Mouse (Mus musculus): ENCODE data around the gene Aurkb.

Aurkb gene

GRCm38 (mm10) chr11:69037231-69038061 is 8.0 kb upstream of the Aurkb start:
- peak; percentile 90 for DNase-seq

- DNase-seq = no peak
Measured at GRCm38 (mm10) chr11:69038173-69038572, 7.3 kb upstream of the Aurkb start.

- no peak for DNase-seq
Measured at GRCm38 (mm10) chr11:69046395-69046774, 938 bp downstream of the Aurkb start.

- DNase-seq = no peak
Measured at GRCm38 (mm10) chr11:69047592-69047991, 2.1 kb downstream of the Aurkb start.

GRCm38 (mm10) chr11:69048151-69048550 is 2.7 kb downstream of the Aurkb start:
- no peak for DNase-seq

- no peak for DNase-seq
Measured at GRCm38 (mm10) chr11:69050748-69051147, 5.3 kb downstream of the Aurkb start.

- DNase-seq = no peak
Measured at GRCm38 (mm10) chr11:69051771-69052170, 6.3 kb downstream of the Aurkb start.

- DNase-seq = no peak
Measured at GRCm38 (mm10) chr11:69052824-69053421, 7.5 kb downstream of the Aurkb start.

GRCm38 (mm10) chr11:69053848-69054247 is 8.4 kb downstream of the Aurkb start:
- DNase-seq = no peak

- DNase-seq = no peak
Measured at GRCm38 (mm10) chr11:69058265-69058664, 12.8 kb downstream of the Aurkb start.

GRCm38 (mm10) chr11:69058729-69059356 is 13.4 kb downstream of the Aurkb start:
- no peak for DNase-seq

- DNase-seq = peak; percentile 97
Measured at GRCm38 (mm10) chr11:69059357-69059974, 14.0 kb downstream of the Aurkb start, which contains the start of gene Borcs6. Gene Borcs6, plus strand, starts transcription at chr11:69059717.

GRCm38 (mm10) chr11:69059975-69060411 is 14.5 kb downstream of the Aurkb start:
- peak; percentile 58 for DNase-seq

- DNase-seq = peak; percentile 57
Measured at GRCm38 (mm10) chr11:69060448-69061254, 15.2 kb downstream of the Aurkb start.

GRCm38 (mm10) chr11:69061255-69061912 is 15.9 kb downstream of the Aurkb start:
- DNase-seq = peak; percentile 33

- DNase-seq = peak; percentile 85
Measured at GRCm38 (mm10) chr11:69062194-69062760, 16.8 kb downstream of the Aurkb start.

- DNase-seq = peak; percentile 95
Measured at GRCm38 (mm10) chr11:69062761-69063224, 17.3 kb downstream of the Aurkb start.

GRCm38 (mm10) chr11:69063413-69064201 is 18.2 kb downstream of the Aurkb start:
- peak; percentile 90 for DNase-seq

GRCm38 (mm10) chr11:69064259-69065133 is 19.0 kb downstream of the Aurkb start:
- no peak for DNase-seq
